Mouse (Mus musculus): ENCODE measurements around the gene Fam120b. TPM values are rescaled to one million over a fixed set of nuclear protein-coding genes. Genes with fewer than 3 reads are reported as not detected.

The Fam120b gene
- polyA plus RNA-seq, 1 experiment from 2014 or later, result 29.4 TPM

- H3K4me2 ChIP-seq, result no peak overlapping the region
- H3K9ac ChIP-seq, result no peak overlapping the region
- H3K27ac ChIP-seq, result no peak overlapping the region
- H3K9me3 ChIP-seq, result no peaks in the 10 kb centered on the region
- peaks cover 94% of the 10 kb centered on the region for H3K36me3 ChIP-seq
- no peaks in the 10 kb centered on the region for H3K27me3 ChIP-seq
- WGBS, result 84% methylated on average over 8 of the region's 8 CpGs
- H3K4me1 ChIP-seq, result peaks cover 3% of the 10 kb centered on the region; the same call in 1 of the 2 replicates
- no peak overlapping the region for H3K4me3 ChIP-seq
- no peak for ATAC-seq (ENCODE audit: insufficient number of reproducible peaks, low FRiP score, low TSS enrichment, low read depth)
Observed at GRCm38 (mm10) chr17:15420021-15420603, 24.1 kb downstream of the Fam120b start.

GRCm38 (mm10) chr17:15421446-15421845, 25.4 kb downstream of the Fam120b start:
- peaks cover 93% of the 10 kb centered on the region for H3K36me3 ChIP-seq
- H3K27me3 ChIP-seq, result no peaks in the 10 kb centered on the region
- WGBS, result 96% methylated on average over 6 of the region's 6 CpGs
- no peak for ATAC-seq (ENCODE audit: insufficient number of reproducible peaks, low FRiP score, low TSS enrichment, low read depth)
- no peak overlapping the region for H3K9ac ChIP-seq
- no peaks in the 10 kb centered on the region for H3K9me3 ChIP-seq
- H3K4me3 ChIP-seq, result no peak overlapping the region
- H3K4me1 ChIP-seq, result peaks cover 3% of the 10 kb centered on the region; the same call in 1 of the 2 replicates
- H3K27ac ChIP-seq, result no peak overlapping the region
- no peak overlapping the region for H3K4me2 ChIP-seq

- H3K36me3 ChIP-seq, result peaks cover 92% of the 10 kb centered on the region
- no peak overlapping the region for H3K9ac ChIP-seq
- H3K4me1 ChIP-seq, result peaks cover 3% of the 10 kb centered on the region; the same call in 1 of the 2 replicates
- ATAC-seq (ENCODE audit: insufficient number of reproducible peaks, low FRiP score, low TSS enrichment, low read depth), result no peak
- no peaks in the 10 kb centered on the region for H3K27me3 ChIP-seq
- WGBS, result 66% methylated on average over 9 of the region's 9 CpGs
- H3K4me3 ChIP-seq, result no peak overlapping the region
- no peak overlapping the region for H3K27ac ChIP-seq
- no peak overlapping the region for H3K4me2 ChIP-seq
- no peaks in the 10 kb centered on the region for H3K9me3 ChIP-seq
Observed at GRCm38 (mm10) chr17:15422666-15423065, 26.7 kb downstream of the Fam120b start.

GRCm38 (mm10) chr17:15423080-15423765, 27.2 kb downstream of the Fam120b start:
- Histone ChIP-seq H3K9me3 (no peaks in the 10 kb centered on the region), H3K27me3 (no peaks in the 10 kb centered on the region), H3K4me1 (peaks cover 3% of the 10 kb centered on the region; the same call in 1 of the 2 replicates), H3K4me2 (no peak overlapping the region), H3K9ac (no peak overlapping the region), H3K27ac (no peak overlapping the region), H3K4me3 (no peak overlapping the region), H3K36me3 (peaks cover 92% of the 10 kb centered on the region)
- ATAC-seq (ENCODE audit: insufficient number of reproducible peaks, low FRiP score, low TSS enrichment, low read depth), result no peak
- WGBS, result 52% methylated on average over 8 of the region's 8 CpGs

- WGBS, result 74% methylated on average over 3 of the region's 3 CpGs
- Histone ChIP-seq H3K9ac (no peak overlapping the region), H3K4me1 (peaks cover 3% of the 10 kb centered on the region; the same call in 1 of the 2 replicates), H3K9me3 (no peaks in the 10 kb centered on the region), H3K4me2 (no peak overlapping the region), H3K27ac (no peak overlapping the region), H3K27me3 (no peaks in the 10 kb centered on the region), H3K4me3 (no peak overlapping the region), H3K36me3 (peaks cover 87% of the 10 kb centered on the region)
- ATAC-seq (ENCODE audit: insufficient number of reproducible peaks, low FRiP score, low TSS enrichment, low read depth), result no peak
Observed at GRCm38 (mm10) chr17:15425931-15426330, 29.9 kb downstream of the Fam120b start.

GRCm38 (mm10) chr17:15429451-15429850, 33.4 kb downstream of the Fam120b start:
- Histone ChIP-seq H3K27ac (no peak overlapping the region), H3K9ac (no peak overlapping the region), H3K4me3 (no peak overlapping the region), H3K9me3 (no peaks in the 10 kb centered on the region), H3K27me3 (no peaks in the 10 kb centered on the region), H3K4me2 (no peak overlapping the region), H3K36me3 (peaks cover 71% of the 10 kb centered on the region), H3K4me1 (no peaks in the 10 kb centered on the region)
- no peak for ATAC-seq (ENCODE audit: insufficient number of reproducible peaks, low FRiP score, low TSS enrichment, low read depth)
- 77% methylated on average over 6 of the region's 6 CpGs for WGBS

- H3K27ac ChIP-seq, result no peak overlapping the region
- 59% methylated on average over 1 of the region's 1 CpGs for WGBS
Observed at GRCm38 (mm10) chr17:15429937-15430336, 33.9 kb downstream of the Fam120b start.

GRCm38 (mm10) chr17:15431021-15431514, 35.1 kb downstream of the Fam120b start:
- 54% methylated on average over 5 of the region's 5 CpGs for WGBS
- Histone ChIP-seq H3K4me3 (no peak overlapping the region), H3K4me2 (no peak overlapping the region), H3K9me3 (no peaks in the 10 kb centered on the region), H3K4me1 (no peaks in the 10 kb centered on the region), H3K9ac (no peak overlapping the region), H3K36me3 (peaks cover 57% of the 10 kb centered on the region), H3K27ac (no peak overlapping the region), H3K27me3 (no peaks in the 10 kb centered on the region)
- ATAC-seq (ENCODE audit: insufficient number of reproducible peaks, low FRiP score, low TSS enrichment, low read depth), result no peak

More at GRCm38 (mm10) chr17:15429937-15430336, 33.9 kb downstream of the Fam120b start:
- Histone ChIP-seq H3K9ac (no peak overlapping the region), H3K27me3 (no peaks in the 10 kb centered on the region), H3K4me1 (no peaks in the 10 kb centered on the region), H3K36me3 (peaks cover 68% of the 10 kb centered on the region), H3K9me3 (no peaks in the 10 kb centered on the region), H3K4me3 (no peak overlapping the region), H3K4me2 (no peak overlapping the region)
- no peak for ATAC-seq (ENCODE audit: insufficient number of reproducible peaks, low FRiP score, low TSS enrichment, low read depth)

GRCm38 (mm10) chr17:15431551-15431950, 35.5 kb downstream of the Fam120b start:
- Histone ChIP-seq H3K9me3 (no peaks in the 10 kb centered on the region), H3K4me3 (no peak overlapping the region), H3K9ac (no peak overlapping the region), H3K4me1 (no peaks in the 10 kb centered on the region), H3K4me2 (no peak overlapping the region), H3K36me3 (peaks cover 55% of the 10 kb centered on the region), H3K27ac (no peak overlapping the region), H3K27me3 (no peaks in the 10 kb centered on the region)
- WGBS, result 93% methylated on average over 4 of the region's 4 CpGs
- ATAC-seq (ENCODE audit: insufficient number of reproducible peaks, low FRiP score, low TSS enrichment, low read depth), result no peak

GRCm38 (mm10) chr17:15432036-15432435, 36.0 kb downstream of the Fam120b start:
- Histone ChIP-seq H3K27me3 (no peaks in the 10 kb centered on the region), H3K27ac (no peak overlapping the region), H3K4me1 (no peaks in the 10 kb centered on the region), H3K9me3 (no peaks in the 10 kb centered on the region), H3K4me2 (no peak overlapping the region), H3K36me3 (peaks cover 50% of the 10 kb centered on the region), H3K9ac (no peak overlapping the region), H3K4me3 (no peak overlapping the region)
- ATAC-seq (ENCODE audit: insufficient number of reproducible peaks, low FRiP score, low TSS enrichment, low read depth), result no peak
- 82% methylated on average over 3 of the region's 3 CpGs for WGBS

- Histone ChIP-seq H3K27ac (no peak overlapping the region), H3K4me1 (no peaks in the 10 kb centered on the region), H3K27me3 (no peaks in the 10 kb centered on the region), H3K36me3 (peaks cover 25% of the 10 kb centered on the region), H3K9ac (no peak overlapping the region), H3K4me3 (no peak overlapping the region), H3K9me3 (no peaks in the 10 kb centered on the region), H3K4me2 (no peak overlapping the region)
- no peak for ATAC-seq (ENCODE audit: insufficient number of reproducible peaks, low FRiP score, low TSS enrichment, low read depth)
- WGBS, result 81% methylated on average over 3 of the region's 3 CpGs
Observed at GRCm38 (mm10) chr17:15434748-15435147, 38.7 kb downstream of the Fam120b start.

GRCm38 (mm10) chr17:15440067-15440462, 44.1 kb downstream of the Fam120b start:
- 44% methylated on average over 8 of the region's 8 CpGs for WGBS
- no peaks in the 10 kb centered on the region for H3K36me3 ChIP-seq
- H3K4me1 ChIP-seq, result peaks cover 7% of the 10 kb centered on the region
- no peak for ATAC-seq (ENCODE audit: insufficient number of reproducible peaks, low FRiP score, low TSS enrichment, low read depth)
- no peak overlapping the region for H3K27ac ChIP-seq
- H3K9ac ChIP-seq, result no peak overlapping the region
- H3K4me2 ChIP-seq, result peak overlapping the region; percentile 21; the same call in 1 of the 2 replicates
- no peaks in the 10 kb centered on the region for H3K9me3 ChIP-seq
- no peaks in the 10 kb centered on the region for H3K27me3 ChIP-seq
- H3K4me3 ChIP-seq, result no peak overlapping the region

Data from limb, embryonic 15.5 days (tissue).